Mouse (Mus musculus) 416B (cell line): ENCODE data around the gene Nanos2.
A peak's percentile ranks its signal among the peaks of the same experiment; 100 is the strongest.

ENCODE experiments used
- DNase-seq: peaks from one replicate; pipeline ENCODE4 v3.0.0; 2011; ENCODE audit warnings: low read depth

Gene Nanos2

GRCm38 (mm10) chr7:19017909-19018308 lies 30.7 kb downstream of the Nanos2 start:
- no peak for DNase-seq

DNA sequence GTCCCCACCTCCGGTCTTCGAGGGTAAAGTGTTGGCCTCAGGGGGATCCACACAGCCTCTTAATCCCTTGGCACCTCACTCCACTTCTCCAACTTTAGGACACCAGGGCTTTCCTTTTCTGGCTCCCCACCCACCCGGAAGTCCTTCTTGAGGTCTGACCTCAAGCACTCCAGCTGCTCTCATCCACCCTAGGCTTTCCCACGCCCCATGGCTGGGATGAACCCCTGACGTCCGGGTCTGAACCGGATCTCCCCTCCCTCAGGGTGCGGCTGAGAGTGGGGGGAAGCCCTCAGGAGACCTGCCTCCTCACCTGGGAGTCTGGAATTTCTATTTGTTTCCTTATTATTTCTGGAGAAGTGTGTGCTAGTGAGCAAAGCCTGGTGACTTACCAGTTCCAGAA lies 33.8 kb downstream of the Nanos2 start:
- DNase-seq = peak; percentile 19

DNA sequence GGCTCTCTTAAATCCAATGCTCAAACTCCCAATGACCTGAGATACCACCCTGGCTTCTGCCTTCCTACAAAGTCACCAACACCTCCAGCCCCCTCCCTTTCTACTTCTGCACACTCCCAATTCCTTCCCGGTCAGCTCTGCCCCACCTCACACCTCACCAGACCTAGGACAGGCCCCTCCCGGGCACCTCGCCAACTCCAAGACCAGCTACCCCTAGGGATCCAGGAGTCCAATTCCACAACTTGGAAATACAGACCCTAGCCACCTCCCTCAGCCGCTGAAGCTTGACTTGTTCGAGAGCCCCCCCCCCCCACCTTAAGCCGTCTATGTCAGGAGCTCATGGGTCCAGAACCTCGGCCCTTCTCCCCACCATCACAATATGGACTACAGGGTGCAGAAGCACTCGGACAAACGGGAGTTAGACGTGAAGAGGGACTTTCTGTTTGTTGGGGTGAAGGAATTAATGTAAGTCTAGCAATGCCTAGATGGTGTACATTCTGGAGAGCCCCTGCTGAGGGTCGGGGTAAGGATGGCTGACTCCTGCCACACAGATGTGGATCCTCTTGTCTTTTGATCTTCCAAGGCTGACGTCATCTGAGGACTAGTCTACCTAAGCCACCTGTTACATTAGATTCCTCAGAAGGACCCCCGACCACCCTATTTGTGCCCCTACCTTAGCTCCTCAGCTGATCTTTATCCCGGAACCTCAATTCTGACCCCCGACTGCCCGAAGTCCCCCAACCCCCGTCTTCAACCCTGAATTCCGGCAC lies 35.2 kb downstream of the Nanos2 start:
- DNase-seq = no peak

DNA sequence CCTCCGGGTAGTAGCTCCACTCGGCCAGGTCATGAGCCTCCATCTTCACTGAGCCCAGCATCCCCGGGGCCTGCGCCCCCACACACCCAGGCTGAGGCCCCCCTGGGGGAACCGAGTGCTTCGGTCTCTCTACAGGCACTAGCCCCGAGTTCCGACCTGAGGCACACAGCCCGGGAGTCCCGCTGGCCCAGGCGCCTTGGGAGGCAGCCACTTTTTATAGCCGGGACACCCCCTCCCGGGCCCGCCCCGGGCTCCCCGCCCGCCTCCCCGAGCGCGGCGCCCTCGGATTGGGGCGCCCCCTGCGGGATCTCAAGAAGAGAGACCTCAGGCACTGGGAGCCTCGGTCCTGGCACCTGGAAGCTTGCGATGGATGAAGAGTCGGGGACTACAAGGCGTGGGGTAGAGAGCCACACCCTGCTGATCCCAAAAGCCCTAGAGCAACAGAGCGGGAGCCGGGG lies 36.2 kb downstream of the Nanos2 start, which contains the start of gene Foxa3:
TSS of gene Foxa3 (minus strand) at position 182 of the 458 bp plus-strand sequence.
- DNase-seq = no peak

DNA sequence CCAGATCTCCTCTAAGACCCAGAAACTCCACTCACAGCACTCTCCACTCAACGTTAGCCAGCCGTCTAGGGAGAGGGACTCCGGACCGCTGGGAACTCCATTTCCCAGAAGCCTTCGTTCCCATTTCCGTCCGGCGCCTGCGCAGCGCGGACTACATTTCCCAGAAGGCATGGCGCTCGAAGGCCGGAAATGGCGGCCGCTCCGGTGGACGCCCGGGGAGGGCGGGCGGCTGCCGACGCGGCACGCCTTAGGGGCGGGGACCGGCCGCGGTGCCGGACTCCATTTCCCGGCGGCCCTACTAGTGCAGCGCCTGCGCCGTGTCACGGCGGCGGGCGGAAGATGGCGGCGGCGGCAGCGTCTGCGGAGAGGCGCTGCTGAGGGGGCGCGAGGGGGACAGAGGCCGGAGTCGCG lies 36.9 kb downstream of the Nanos2 start, which contains the start of gene Sympk:
TSS of gene Sympk (plus strand) at position 282 of the 411 bp plus-strand sequence.
- DNase-seq = peak; percentile 93

DNA sequence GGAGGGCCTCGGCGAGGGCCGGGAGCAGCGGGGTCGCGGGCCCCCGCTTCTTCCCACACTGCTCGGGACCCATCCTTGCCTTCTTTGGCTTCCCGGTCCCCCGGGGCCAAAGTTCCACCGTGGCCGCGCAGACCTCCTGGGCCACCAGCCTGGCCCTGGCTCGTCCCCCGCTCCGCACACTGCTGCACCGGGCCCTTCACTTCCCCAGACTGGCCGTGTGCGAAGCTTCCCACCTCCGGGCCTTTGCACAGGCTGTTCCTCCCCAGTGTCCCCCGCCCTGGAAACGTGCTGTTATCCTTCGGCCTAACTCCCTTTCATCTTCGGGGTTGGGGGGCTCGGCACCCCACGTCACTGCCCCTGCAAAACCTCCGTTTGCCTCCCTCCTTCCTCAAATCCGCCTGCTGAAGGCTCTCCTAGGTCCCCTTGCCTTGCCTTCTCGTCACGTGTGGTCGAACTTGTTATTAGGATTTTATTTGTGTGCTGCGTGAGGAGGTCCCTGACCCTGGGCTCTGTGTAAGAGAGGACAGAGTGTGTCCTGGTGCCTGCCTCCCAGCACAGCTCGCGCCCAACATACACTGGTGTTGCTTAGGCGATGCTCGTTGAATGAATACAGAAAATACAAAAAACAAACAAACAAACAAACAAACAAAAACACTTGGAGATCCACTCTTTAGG lies 37.5 kb downstream of the Nanos2 start:
- DNase-seq = peak; percentile 51

GRCm38 (mm10) chr7:19028067-19028466 lies 40.9 kb downstream of the Nanos2 start:
- DNase-seq = peak; percentile 88

GRCm38 (mm10) chr7:19029084-19029653 lies 42.0 kb downstream of the Nanos2 start:
- DNase-seq = peak; percentile 74

DNA sequence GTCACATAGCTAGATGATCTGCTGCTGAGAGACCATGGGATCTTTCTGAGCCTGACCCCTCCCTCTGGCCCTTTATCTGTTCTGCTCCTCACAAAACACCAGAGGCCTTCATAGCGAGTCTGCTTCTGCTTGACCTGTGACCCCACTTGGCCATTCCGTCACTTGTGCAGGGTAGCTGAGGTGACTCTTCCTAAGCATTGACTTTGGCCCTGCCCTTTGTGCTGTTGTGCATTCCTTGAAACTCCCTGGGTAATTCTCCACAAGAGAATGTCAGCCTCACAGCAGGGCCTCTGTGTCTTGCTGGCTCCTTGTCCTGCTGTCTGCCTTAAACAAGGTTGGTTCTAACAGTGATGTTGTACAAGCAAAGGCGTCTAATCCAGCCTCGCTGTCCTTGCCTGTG lies 44.4 kb downstream of the Nanos2 start:
- no peak for DNase-seq
